Mouse (Mus musculus) urinary bladder, adult 2 months (tissue): ENCODE measurements around the gene Dnaja3. TPM values are rescaled to one million over a fixed set of nuclear protein-coding genes. Genes with fewer than 3 reads are reported as not detected.
"Not testable (repeated sequence)": the region's sequence is repeated elsewhere in the genome, so short reads cannot be mapped to it uniquely, and the experiment has no call there.

Experiments
- DNase-seq: peaks from one replicate; pipeline ENCODE4 v3.0.0; 2022; ENCODE audit warnings: low spot score
- polyA plus RNA-seq: library from polyadenylated mRNA; depleted of rRNA; stranded (reverse); fragments of >200 nt; gene quantifications from 2 replicates; pipeline ENCODE4 v1.2.3, GENCODE M21; 2012

Gene Dnaja3
- polyA plus RNA-seq, 1 experiment, result 37.9 TPM

DNA sequence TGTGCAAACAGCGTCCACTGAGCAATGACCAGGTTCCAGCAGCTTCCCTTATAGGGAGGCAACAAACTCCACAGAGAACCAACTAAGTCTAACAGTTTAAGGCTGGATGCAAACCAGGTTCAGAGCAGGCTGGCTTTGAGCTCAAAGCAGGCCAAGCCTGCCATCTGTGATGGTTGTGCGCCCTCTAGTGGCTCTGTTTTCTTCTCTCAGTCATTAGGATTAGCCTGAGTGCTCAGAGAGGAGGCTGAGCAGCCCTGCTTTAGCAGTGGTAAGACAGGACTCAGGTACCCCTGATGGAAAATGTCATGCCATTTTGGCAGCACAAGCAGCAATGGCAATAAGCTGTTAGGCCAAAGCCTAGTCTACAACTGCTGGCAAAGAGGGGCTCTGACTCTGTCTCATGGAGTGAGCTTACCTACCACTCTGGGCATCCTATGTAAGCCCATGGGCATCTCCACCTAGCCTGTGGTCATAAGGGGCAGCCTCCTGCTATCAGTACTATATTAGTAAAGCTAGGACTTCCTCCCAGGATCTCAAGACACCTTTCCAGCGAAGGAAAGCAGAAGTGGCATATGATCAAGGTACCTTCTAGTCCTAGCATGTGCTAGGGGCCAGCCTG, 27.5 kb downstream of the Dnaja3 start:
- peak; percentile 50 for DNase-seq

GRCm38 (mm10) chr16:4670317-4670716, 30.5 kb downstream of the Dnaja3 start:
- no peak for DNase-seq

GRCm38 (mm10) chr16:4674091-4674490, 34.3 kb downstream of the Dnaja3 start:
- no peak for DNase-seq

DNA sequence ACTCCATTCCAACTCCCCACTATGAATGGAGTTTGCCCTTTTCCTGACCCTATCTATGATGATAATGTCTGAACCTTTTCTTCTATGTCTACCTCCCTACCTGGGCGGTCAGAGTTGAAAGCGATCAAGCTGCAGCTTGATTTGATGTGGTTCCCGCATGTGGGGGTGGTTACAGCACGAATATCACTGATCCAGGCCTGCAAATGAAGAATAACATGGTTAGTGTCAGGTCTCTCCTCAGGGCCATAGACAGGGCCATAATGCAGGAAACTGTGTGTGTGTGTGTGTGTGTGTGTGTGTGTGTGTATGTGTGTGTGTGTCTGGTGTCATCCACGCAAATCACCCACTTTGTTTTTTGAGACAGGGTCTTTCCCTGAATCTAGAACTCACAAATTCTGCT, 37.0 kb downstream of the Dnaja3 start:
- DNase-seq, result no peak

DNA sequence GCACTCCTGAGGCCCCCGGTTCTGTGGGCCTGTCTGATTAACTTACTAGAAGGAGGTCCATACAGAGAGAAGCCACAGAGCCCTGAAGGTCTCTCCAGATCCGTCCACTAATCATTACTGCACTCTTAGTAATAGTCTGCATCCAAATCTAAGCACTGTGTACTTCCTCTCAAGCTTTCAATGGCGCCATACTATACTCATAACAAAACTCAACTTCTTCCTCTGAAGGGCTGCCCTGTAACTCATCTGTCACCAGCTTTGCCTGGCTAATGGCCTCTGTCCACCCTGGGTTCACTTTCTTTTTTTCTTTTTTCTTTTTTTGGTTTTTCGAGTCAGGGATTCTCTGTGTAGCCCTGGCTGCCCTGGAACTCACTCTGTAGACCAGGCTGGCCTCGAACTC, 38.3 kb downstream of the Dnaja3 start:
- no peak for DNase-seq

DNA sequence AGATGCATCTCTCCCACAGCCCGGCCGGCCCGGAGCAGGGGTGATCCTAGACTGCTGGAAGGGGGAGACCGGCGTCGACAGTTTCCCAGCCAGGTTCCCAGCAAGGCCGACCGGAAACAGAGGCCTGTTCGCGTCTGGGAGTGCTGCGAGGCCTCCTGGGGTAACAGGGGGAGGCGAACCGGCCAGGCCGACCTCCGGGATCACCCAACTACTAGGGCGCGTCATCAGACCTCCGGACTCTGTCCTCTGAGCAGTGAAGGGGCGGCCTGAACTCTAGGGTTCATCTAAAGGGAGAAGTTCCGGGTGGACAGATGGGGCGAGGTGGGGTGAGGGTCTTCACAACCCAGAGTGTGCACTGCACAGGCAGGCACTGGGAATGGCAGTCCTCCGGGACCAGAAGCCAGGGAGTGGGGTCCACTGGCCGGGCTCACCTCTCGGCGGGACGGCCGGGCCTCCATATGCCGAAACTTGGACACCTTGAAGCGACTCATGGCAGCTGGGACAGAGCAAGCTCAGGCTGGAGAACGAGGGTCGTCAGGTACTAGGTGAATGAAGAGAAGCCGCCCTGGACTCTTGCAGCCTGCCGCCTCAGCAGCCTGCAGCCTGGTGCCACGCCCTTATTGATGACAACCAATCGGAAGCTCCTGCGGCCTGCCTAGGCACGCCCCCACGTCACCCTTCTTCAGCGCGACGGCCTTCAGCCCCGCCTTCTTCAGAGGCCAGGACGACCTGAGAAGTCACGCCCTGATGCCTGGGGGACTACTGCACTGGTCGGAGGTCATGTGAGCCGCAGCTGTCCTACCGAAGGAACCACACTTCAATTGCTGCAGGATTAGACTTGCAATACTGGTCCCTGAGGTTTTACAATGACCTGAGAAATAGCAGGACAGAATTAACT, 39.6 kb downstream of the Dnaja3 start, which contains the start of gene Coro7:
TSS of gene Coro7 (minus strand) at position 657 of the 898 bp plus-strand sequence.
- DNase-seq, result peak; percentile 56

DNA sequence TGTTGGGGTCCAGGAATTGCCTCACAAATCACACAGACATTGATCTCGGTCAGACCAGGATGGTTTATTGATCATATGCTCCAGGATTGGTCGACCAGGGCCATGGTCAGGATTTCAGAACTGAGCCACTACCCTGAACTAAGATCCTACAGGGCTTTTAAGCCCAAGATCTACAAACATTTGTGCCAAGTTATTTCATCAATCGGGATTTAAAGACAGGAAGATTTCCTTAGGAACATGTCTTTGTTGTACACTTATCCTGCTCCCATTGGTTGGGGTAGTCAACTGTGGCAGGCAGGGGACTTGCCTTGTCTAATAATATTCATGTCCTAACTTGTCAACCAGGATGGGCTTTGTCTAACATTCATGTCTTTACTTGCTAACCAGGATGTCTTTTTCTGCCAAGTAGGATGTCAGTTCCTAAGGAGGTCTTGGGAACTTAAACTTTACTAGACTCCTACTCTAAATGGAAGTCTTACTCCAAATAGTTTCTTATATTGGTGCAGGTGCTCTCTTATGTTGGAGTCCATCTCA, 41.2 kb downstream of the Dnaja3 start:
- not testable (repeated sequence) for DNase-seq

DNA sequence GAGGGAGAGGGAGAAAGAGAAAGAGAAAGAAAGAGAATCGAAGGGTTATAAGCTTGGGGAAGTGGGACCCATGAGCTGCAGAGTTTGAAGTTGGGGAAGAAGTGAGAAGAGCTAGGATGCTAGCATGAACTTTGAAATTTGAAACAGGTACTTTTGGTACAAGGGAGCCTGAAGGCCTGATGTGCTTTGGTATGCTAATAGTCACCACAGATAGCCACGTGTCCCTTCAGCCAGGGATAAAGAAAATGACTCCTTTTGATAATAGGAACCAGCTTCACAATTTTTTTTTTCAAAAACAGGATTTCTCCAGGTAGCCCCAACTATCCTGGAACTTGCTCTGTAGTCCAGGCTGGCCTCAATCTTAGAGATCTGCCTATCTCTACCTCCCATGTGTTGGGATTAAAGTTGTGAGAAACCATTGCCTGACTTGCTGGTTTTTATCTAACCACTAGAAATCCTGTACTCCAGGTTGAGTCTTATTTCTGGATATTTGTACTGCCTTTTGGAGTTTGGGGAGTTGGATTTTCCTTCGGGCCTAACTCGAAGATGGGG, 42.9 kb downstream of the Dnaja3 start:
- DNase-seq, result no peak

- DNase-seq, result no peak
Observed at GRCm38 (mm10) chr16:4683193-4683580, 43.4 kb downstream of the Dnaja3 start.

DNA sequence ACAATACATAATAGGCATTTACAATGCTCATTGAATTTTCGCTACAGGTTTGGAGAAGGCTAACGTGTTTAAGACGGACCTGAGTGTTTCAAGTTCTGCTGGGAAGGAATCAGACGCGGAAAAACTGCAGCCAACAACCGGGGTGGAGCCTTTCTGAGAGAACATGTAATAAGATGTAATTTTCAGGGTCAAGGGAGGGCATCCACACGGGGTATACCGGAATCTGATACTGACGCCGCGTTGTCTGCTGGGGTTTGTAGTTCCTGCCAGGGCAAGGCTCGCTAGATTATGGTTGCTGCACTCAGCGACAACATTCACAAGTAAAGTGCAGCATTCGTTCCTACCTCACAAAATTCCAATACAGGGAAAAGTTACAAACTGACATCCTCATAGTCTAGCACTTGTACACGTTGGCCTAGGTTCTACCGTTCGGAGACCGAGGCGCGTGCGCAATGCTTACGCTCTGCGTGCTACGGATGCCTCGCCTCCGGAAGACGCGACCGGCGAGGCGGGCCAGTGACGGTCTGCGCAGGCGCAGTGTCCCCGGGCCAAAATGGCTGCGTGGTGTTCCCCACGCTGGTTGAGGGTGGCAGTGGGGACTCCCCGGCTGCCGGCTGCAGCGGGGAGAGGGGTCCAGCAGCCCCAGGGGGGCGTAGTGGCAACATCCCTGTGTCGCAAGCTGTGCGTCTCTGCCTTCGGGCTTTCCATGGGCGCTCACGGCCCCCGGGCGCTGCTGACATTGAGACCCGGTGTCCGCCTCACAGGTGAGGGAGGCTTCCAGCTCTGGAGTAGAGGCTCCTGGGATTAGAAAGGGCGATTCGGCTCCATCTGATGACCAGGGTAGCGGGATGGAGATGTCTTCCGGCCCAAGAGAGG, 44.0 kb downstream of the Dnaja3 start:
- peak; percentile 99 for DNase-seq

DNA sequence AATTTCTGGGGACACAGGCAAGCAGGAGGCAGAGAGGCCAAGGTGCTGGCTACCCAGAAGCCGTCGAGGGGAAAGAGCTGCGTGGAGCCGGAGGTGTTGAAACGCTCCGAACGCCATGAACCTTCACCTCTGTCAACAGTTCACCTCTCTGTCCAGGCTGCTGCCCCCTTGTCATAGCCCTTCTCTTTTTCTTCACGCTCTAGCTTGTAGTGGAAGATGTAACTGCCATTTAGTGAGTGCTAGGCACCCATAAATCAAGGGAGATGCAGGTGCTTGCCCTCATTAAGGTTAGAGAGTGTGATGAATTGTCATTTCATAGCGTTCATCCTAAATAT, 44.6 kb downstream of the Dnaja3 start:
- DNase-seq, result no peak

- not testable (repeated sequence) for DNase-seq
Observed at GRCm38 (mm10) chr16:4689371-4689770, 49.6 kb downstream of the Dnaja3 start.

DNA sequence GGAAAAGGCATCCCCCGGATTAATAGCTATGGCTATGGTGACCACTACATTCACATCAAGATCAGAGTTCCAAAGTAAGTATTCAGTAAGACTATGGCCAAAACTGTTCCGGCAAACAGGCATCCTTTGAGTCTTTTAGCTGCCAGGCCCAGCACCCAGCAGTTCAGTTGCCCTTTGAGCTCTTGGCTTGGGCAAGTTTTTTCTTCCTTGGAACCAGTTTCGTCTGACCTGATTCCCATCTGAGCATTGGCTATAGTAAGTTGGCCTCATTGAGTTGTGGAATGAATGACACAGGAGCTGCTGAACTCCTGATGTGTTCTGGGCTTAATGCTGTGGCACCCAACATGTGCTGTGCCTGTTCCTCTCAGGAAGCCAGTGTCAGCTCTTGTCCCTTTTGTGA, 61.4 kb downstream of the Dnaja3 start:
- no peak for DNase-seq

GRCm38 (mm10) chr16:4702646-4703045, 62.9 kb downstream of the Dnaja3 start:
- no peak for DNase-seq

- DNase-seq, result no peak
Observed at GRCm38 (mm10) chr16:4705541-4705940, 65.8 kb downstream of the Dnaja3 start.

GRCm38 (mm10) chr16:4711173-4711572, 71.4 kb downstream of the Dnaja3 start:
- no peak for DNase-seq

DNA sequence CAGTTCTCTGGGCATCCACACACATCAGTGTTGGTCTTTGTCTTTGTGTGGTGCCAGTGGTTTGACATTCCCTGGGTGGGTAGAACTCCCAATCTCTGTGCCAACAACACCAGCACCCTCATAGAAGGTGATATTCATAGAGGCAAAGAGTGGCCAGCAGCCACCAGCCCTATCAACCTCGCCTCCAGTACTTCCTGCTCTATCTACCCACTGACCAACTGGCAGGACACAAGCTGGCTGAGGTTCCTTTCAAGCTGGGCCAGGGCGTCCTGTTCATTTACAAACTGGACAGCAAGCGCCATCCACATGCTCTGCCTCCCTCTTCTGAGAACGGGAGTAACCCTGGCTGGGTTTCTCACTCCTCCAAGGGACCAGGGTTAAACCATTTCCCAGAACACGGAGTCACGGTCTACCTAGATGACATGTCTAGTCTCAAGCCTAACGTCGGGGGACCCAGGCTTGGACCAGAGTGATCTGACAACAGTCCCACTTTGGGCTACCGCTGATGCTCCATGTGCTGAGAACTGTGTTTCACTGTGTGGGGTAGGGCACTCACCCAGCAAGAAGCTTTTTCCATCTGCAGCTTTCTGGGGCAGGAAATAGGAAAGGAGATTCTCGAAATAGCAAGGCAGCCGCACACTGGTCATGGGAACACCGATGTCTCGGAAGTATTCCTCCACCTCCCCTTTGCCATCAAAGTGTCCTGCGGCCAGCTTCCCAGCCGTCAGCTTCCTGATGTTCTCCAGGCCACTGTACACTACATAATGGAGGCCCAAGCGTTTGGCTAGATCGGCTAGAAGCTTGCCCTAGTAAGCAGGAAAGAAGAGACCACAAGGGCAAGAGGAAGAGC, 74.3 kb downstream of the Dnaja3 start:
- no peak for DNase-seq

DNA sequence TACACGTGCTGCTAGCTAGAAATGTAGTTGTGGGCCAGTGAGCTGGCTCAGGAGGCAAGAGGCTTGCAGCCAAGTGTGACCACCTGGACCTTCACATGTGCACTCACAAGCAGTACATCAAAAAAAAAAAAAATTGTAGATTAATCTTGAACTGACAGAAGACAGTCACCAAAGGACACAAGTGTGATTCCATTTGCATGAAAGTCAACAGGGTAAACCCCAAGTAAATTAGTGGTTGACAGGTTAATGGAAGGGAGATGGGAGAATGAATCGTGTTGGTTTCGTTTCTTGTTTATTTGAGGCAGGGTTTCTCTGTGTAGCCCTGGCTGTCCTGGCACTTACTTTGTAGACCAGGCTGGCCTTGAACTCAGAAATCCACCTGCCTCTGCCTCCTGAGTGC, 78.1 kb downstream of the Dnaja3 start:
- no peak for DNase-seq

- peak; percentile 38 for DNase-seq
Observed at GRCm38 (mm10) chr16:4718753-4719518, 79.1 kb downstream of the Dnaja3 start, which contains the start of gene Nmral1. Gene Nmral1 (minus strand): TSS chr16:4719356.
